Mouse (Mus musculus) CD8-positive naive resting alpha-beta T cell, adult 2 months (primary cell): ENCODE measurements around the gene Krt81.

Experiments used
- DNase-seq, 2 experiments: peaks; one replicate each; pipeline ENCODE4 v3.0.0; 2022; ENCODE audit warnings: low read depth in 2 of 2, low spot score in 2 of 2

The Krt81 gene

DNA sequence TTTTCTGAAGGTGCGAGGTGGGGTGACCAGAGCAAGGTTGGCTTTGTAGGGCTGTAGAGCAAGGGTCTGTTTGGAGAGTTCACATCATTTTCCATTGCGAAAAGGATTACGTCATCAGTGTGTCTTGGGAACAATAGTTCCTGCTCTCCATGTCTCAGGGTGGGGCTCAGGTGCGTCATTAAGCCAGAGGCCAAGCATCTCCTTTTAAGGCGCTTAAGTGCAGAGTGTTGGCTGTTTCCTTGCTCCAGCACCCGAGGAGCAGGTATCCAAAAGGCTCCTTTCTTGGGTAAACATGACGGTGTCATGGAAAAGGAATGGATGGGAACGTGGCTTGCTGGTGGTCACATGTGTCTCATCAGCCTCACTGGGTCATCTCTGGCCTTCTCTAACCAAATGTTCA is 8.8 kb downstream of the Krt81 start:
- DNase-seq: no peak

DNA sequence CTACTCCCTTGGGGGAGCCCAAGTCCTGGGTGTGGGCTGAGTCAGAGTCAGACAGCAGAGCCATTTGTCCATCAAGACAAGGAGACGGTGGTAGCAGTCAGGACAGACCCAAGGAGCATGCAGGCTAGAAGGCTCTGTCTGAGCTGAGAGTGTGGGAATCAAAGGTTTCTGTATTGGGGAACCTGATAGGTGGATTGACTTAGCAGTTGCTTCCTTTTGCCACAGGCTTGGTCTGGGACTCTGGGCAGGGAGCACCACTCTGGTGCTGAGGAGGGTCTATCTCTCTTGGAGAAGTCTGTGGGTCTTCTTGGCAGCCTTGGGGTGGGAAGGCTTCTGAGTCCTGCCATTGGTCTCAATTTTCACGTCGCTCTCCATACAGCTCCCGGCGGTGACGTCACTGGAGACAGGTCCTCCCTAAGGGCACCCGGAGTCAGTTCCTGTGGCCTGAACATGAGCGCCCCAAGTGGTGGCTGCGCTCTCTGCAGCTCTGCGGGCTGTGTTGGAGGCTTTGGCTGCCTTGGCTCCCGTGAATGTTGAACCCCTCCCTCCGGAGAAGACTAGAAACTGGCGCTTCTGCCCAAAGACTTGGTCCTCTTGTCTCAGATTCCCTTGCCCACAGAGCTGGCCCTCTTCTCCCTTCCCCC is 10.3 kb downstream of the Krt81 start:
- DNase-seq: peak in 1 of 2 experiments; percentile 5

DNA sequence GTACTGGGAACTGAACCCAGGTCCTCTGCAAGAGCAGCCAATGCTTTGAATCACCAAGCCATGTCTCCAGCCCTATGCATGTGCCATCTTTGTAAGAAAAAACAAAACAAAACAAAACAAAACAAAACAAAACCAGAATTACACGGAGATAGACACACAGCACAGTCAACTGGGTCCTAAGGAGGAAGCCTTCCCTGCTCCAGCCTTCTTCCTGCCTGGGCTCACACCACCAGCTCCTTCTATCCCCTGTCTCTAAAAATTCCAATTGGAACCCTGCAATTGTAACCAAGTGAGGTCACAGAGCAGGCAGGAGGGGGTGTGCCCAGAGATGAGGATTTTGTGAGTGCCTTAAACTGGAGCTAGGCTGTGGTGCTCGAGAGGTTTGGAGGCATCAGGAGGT is 16.1 kb downstream of the Krt81 start, which contains the start of gene Krt88:
TSS of gene Krt88 (plus strand) at position 301 of the 400 bp plus-strand sequence.
- no peak for DNase-seq

DNA sequence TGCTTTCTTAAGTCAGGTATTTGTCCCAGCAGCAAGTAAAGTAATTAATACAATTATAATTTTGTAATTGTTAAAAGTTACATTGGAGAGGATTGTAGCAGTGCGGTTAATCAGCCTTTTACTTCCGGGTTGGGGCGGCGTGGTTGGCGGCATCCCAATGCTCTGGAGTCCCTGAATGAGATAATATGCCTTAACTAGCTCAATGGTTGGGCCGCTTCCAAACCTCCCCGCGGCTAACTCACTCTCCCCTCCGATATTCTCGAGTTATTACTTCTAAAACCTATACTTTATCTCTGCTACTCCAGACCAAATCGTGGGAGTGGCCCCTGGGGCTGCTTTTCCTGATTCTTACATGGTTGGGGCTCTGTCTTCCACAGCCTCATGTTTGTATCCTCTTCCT is 17.0 kb downstream of the Krt81 start:
- DNase-seq: no peak

DNA sequence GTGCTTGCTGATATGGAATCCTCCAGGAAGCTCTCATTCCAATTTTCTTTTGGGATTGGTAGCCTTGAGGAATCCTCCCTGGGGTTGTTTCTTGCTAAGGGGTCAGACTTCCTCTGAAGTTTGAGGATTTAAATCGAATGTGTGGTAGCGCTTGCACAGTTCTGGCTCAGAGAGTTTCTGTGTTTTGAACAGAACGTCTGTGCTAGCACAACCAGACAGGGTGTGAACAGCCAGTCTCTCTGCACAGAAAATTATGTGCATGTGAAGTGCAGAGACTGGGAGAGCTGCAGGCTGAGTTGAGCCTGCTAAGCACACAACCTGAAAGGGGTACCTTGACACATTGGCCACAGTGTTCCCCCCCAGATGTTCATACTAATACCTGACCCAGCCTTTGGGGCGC is 22.7 kb downstream of the Krt81 start:
- no peak for DNase-seq

DNA sequence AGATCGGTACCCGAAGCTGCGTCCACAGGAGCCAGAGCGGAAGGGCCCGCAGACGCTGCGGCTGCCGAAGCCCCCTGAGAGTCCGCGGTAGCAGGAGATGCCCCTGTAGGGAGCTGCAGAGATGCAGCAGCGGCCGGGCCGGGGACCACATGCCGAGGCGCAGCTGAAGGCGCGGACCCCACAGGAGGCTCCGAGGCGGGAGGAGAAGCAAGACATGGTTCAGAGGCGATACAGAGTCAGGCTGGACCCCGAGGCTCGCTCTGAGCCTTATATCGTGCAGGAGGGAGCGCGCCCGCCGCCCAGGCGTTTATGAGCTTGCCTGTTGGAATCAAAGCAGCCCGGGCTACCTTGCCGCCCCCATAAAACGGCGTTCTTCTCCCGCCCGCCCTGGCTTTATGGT is 25.0 kb downstream of the Krt81 start, which contains the start of gene Krt87:
TSS of gene Krt87 (minus strand) at position 250 of the 400 bp plus-strand sequence.
- no peak for DNase-seq

DNA sequence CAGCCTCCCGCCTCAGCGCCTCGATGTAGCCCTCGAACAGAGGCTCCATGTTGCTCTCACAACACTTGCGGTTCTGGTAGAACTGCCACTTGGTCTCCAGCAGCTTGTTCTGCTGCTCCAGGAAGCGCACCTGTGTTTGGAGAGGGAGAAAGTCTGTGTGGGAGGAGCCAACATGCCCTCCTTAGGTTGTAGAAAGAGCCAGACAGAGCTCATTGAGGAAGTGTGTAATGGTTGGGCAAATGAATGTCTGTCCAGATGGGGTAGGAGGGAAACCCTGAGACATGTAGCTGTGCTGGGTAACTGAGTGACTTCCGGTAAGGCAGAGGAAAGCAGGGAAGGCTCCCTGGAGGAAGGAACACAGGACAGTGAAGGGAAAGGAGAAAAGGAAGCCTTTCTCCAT is 26.9 kb downstream of the Krt81 start:
- DNase-seq: no peak

DNA sequence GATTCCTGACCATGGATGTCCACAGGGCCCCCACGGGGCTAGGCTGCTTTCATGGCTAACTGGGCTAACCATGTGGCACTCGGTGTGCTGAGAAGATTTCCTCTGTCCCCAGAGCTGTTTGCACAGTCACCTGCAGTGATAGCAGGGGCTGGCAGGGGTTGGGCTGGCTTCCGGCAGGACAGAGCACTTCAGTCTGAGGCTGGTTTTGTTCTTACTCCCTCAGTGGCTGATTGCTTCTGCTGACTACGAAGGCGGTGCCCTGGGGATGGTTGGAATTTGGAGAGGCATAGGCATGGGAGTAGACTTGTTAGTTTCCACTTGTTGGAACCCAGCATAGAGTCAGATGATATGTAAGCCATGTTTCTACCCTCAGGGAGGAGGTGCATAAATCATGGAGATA is 38.6 kb downstream of the Krt81 start:
- DNase-seq: no peak

DNA sequence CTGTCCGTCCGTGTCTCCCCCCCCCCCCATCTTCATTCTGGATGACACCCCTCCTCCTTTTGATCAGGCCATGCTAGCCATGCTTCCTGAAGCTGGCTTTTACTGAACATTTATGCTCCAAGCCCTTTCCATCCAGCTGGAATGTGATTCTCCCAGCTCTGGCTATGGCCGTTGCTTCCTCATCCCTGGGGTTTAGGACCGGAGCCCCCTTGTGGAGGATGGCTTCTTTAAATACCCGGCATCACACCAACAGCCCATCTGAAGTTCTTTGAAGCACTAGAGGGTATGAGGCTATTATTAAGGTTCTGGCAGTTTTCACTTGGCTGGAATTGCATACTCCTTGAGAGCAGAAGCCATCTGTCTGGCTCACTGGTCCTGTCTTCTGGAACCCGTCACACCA is 42.6 kb downstream of the Krt81 start:
- DNase-seq: no peak

DNA sequence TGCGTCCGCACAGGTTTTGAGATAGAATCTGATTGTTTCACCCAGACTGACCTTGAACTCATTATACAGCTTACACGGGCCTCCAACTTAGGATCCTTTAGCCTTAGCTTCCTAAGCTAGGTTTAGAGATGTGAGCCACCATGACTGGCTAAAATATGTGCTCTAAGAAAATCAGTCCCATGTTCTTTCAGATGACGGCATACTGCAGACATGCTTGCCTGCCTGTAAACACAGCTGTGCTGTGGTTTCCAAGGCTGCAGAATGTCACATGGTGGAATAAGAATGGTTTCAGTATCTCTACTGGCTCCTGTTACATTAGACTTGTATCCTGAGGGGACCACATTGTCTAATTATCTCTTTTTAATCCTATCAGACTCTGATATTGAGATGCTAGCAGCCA is 44.6 kb downstream of the Krt81 start:
- DNase-seq: no peak

DNA sequence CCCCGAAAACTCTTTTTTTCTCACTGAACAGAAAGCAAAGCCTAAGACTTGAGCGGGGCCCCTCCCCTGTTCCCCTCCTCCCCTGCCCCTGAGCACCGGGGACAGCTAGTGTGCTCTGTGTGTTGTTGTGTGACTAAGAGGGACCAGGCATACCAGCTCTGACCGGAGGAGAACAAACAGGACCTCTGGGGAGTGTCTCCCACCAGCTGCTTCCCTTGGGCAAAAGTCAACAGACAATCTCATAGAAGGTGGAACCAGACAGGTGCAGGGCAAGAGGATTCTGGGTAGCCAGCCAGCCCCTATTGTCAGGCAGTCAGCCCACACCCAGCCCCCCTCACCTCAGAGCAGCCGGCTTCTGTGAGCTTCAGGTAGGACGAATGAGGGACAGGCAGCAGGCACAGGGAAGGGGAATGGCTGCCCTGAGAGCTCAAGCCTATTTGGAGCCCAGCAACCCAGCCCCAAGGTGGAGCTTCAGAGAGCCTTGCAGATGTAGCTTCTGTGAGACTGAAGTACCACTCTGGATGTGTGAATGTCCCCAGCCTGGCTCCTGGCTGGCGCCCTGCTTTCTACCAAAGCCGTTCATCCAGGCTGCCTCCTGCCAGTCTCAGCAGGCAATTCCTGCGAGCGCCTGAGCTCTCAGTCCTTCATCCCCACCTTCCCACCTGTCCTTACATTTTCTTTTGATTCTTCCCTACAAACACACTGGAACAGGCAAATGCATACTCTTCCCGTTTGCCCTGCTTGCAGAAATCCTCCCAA is 48.6 kb downstream of the Krt81 start:
- no peak for DNase-seq

DNA sequence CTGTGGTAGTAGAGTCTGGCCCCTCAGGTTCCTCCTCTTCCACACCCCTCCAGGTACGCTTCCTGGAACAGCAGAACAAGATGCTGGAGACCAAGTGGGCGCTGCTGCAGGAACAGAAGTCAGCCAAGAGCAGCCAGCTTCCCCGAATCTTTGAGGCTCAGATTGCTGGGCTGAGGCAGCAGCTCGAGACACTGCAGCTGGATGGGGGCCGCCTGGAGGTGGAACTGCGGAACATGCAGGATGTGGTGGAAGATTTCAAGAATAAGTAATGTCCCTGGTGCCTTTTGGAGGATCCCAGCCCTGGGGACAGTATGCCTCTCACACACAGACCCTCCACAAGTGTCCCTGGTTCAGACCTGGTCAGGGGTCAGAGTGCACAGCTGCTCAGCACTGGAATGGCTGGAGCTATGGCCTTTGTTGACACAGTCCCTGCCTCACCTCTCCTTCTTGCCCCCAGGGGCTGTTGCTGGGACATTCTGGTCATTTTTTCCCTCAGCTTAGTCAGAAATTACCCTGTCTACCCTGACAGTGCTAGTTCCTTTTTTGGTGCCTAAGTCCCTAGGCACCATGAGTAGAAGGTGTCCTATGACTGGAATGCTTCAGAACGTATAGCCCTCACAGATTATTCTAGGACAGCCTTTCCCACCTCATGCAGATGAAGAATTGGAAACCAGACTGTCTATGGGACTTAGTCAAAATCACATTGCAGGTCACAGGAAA is 49.5 kb downstream of the Krt81 start:
- DNase-seq: no peak

DNA sequence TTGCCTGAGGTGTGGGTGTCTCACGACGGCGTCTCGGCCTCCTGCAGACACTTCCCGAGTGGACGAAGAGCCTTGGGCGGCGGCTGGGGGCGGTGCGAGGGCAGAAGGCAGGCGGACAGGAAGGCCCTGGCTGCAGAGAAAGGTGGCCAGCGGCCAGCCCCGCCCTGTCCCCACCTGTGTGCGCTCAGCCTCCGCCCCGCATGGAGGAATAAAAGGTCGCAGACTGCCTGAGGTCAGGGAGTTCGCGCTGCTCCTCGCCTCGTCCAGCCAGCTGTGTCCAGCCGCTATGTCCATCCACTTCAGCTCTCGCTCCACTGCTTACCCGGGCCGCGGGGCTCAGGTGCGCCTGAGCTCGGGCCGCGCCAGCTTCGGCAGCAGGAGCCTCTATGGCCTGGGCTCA is 51.4 kb downstream of the Krt81 start:
- no peak for DNase-seq

DNA sequence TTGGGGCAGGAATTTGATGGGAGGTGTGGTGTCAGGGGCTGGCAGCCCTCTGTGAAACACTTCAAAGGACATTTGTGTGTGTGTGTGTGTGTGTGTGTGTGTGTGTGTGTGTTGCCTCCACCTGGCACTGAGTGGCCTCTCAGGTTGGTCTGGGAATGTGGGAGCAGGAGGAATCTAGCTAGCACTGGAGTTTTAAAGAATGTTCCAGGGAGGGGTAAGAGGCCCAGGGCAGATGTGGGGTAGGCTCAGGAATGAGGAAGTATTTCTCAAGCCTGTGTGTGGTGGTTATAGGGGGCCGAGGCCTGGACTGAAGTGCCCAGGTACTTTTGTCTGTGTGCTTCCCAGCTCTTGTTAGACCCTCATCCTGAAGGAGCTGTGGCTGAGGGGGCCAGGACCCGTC is 52.8 kb downstream of the Krt81 start, which contains the start of gene Krt7:
TSS of gene Krt7 (plus strand) at position 269 of the 400 bp plus-strand sequence.
- no peak for DNase-seq
